Mouse (Mus musculus) stomach, embryonic 15.5 days (tissue): ENCODE results near the gene Nppc. TPM values are rescaled to one million over a fixed set of nuclear protein-coding genes. Genes with fewer than 3 reads are reported as not detected.

Source experiments
- ATAC-seq: fragments of 200-750 bp; cut with Nextera tagmentation; 2 replicates; pipeline ENCODE4 v1.8.0; 2017; ENCODE audit warnings: low read depth, moderate number of reproducible peaks, moderate TSS enrichment; ENCODE audit not compliant: insufficient read depth, low FRiP score
- H3K27ac ChIP-seq: fragments of 300-500 bp; sonication (generic); 2 replicates; pipeline ENCODE4 v1.5.1; 2015; ENCODE audit warnings: mild to moderate bottlenecking, inconsistent platforms
- H3K27me3 ChIP-seq: fragments of 300-500 bp; sonication (generic); replicated peaks from 2 replicates; pipeline ENCODE4 v1.6.1; 2015; ENCODE audit warnings: inconsistent platforms
- H3K36me3 ChIP-seq: fragments of 300-500 bp; sonication (generic); 2 replicates; pipeline ENCODE4 v1.6.1; 2015; ENCODE audit warnings: inconsistent platforms
- H3K4me1 ChIP-seq: fragments of 300-500 bp; sonication (generic); 2 replicates; pipeline ENCODE4 v1.6.1; 2015; ENCODE audit warnings: inconsistent platforms
- H3K4me2 ChIP-seq: fragments of 300-500 bp; sonication (generic); 2 replicates; pipeline ENCODE4 v1.6.1; 2015; ENCODE audit warnings: mild to moderate bottlenecking, inconsistent platforms
- H3K4me3 ChIP-seq: fragments of 300-500 bp; sonication (generic); replicated peaks from 2 replicates; pipeline ENCODE4 v1.5.1; 2015; ENCODE audit warnings: inconsistent platforms
- H3K9ac ChIP-seq: fragments of 300-500 bp; sonication (generic); 2 replicates; pipeline ENCODE4 v1.6.1; 2015; ENCODE audit warnings: inconsistent platforms
- H3K9me3 ChIP-seq: fragments of 300-500 bp; sonication (generic); 2 replicates; pipeline ENCODE4 v1.6.1; 2016; ENCODE audit warnings: inconsistent platforms
- WGBS: fragments of 180-500 bp; shearing (Covaris S2); methylation state at CpG from one replicate; pipeline ENCODE4 v1.1.7; 2015; 5-methylcytosine and 5-hydroxymethylcytosine counted together
- polyA plus RNA-seq: library from polyadenylated mRNA; unstranded; fragments of >200 nt; fragmentation: Nextera tagmentation; extraction: Ambion mirVana; gene quantifications from 2 replicates; pipeline ENCODE4 v1.2.1, GENCODE M21; 2015

The Nppc gene
- polyA plus RNA-seq, 1 experiment from 2014 or later: 2.5 TPM

DNA sequence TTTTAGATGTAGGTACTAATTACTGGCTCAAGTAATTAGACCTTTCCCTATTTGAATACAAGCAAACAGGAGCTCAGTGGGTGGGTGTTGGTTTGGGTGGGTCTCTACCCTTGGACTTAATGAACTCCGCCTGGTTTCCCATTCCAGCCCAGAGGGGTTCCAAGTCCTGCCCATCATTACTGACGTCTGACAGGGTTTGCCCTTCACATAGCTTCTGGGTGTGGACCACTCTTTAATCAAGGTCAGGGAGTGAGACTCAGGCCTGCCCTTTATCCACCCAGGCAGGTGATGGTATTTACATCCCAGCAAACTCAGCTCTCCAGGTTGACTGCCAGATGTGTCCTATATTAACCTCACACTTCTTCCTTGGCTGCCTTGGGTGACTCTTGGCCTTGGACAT is 22.9 kb downstream of the Nppc start:
- Histone ChIP-seq H3K4me1 (no peaks in the 10 kb centered on the region), H3K4me2 (no peak overlapping the region), H3K27me3 (no peaks in the 10 kb centered on the region), H3K27ac (no peak overlapping the region), H3K4me3 (no peak overlapping the region), H3K36me3 (no peaks in the 10 kb centered on the region), H3K9me3 (no peaks in the 10 kb centered on the region), H3K9ac (no peak overlapping the region)
- 42% methylated on average over 2 of the region's 2 CpGs for WGBS
- ATAC-seq: no peak

DNA sequence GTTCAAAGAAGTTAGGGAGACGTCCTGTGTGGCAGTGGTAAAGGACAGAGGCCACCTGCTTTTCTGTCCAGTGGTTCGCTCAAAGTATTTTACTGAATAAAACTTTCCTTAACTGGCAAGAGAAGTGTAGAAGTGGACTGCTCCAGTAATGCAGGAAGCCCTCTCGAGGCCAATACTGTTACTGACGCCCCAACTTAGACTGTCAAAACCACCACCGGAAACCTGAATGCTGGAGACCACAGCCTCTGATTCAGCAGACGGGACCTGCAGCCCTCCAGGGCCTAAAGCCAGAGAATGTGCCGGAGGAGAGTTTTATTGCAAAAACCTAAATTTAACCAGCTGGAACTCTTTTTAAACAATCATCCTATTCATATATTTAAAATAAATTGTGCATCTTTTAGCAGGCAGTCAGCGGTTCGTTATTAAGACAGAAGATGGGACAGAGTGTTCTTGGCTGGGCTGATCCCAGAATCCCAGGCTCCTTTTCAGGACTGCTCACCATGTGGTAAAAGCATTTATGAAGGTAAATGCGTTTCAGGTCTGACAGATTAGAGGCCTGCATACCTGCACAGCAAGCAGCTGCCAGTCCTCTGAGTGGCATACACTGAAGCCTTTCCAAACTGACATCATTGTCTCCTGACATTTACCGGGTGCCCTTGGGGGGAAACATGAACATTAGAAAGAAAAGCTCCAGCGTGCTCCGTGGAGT is 27.1 kb downstream of the Nppc start:
- 52% methylated on average over 13 of the region's 13 CpGs for WGBS
- H3K36me3 ChIP-seq: no peaks in the 10 kb centered on the region
- H3K4me1 ChIP-seq: no peaks in the 10 kb centered on the region
- H3K9ac ChIP-seq: no peak overlapping the region
- peak; percentile 39; the same call in 1 of the 2 replicates for ATAC-seq
- H3K4me2 ChIP-seq: no peak overlapping the region
- H3K27me3 ChIP-seq: no peaks in the 10 kb centered on the region
- H3K9me3 ChIP-seq: no peaks in the 10 kb centered on the region
- H3K4me3 ChIP-seq: no peak overlapping the region
- H3K27ac ChIP-seq: 0 out of 2 replicates have a peak overlapping the region, but pooled peaks have one; percentile 5

DNA sequence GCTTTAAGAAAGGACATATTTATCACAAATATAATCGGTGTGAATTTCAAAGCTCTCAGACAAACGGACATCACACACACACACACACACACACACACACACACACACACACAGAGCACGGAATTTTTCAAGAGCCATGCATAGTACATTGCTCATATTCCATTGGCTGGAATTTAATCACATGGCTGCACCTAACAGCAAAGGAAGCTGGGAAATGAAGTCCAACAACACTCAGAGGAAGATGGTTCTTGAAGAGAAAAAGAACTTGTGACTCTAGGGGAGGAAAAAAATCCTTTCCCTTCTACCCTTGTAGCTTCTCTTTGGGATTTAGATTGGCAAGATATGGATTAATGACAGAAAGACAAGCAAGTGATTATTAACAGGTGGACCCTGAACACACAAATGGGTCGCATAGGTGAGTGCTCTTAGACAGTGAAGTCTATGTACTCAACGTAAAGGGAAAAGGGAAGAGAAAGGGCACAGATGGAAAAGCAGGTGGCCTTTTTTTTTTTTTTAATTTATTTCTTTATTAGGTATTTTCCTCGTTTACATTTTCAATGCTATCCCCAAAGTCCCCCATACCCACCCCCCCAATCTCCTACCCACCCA is 35.5 kb downstream of the Nppc start:
- WGBS: 50% methylated on average over 6 of the region's 6 CpGs
- Histone ChIP-seq H3K4me3 (no peak overlapping the region), H3K4me2 (no peak overlapping the region), H3K4me1 (peaks cover 12% of the 10 kb centered on the region; the same call in 1 of the 2 replicates), H3K27ac (no peak overlapping the region), H3K9ac (no peak overlapping the region), H3K9me3 (no peaks in the 10 kb centered on the region), H3K36me3 (no peaks in the 10 kb centered on the region), H3K27me3 (no peaks in the 10 kb centered on the region)
- ATAC-seq: no peak

DNA sequence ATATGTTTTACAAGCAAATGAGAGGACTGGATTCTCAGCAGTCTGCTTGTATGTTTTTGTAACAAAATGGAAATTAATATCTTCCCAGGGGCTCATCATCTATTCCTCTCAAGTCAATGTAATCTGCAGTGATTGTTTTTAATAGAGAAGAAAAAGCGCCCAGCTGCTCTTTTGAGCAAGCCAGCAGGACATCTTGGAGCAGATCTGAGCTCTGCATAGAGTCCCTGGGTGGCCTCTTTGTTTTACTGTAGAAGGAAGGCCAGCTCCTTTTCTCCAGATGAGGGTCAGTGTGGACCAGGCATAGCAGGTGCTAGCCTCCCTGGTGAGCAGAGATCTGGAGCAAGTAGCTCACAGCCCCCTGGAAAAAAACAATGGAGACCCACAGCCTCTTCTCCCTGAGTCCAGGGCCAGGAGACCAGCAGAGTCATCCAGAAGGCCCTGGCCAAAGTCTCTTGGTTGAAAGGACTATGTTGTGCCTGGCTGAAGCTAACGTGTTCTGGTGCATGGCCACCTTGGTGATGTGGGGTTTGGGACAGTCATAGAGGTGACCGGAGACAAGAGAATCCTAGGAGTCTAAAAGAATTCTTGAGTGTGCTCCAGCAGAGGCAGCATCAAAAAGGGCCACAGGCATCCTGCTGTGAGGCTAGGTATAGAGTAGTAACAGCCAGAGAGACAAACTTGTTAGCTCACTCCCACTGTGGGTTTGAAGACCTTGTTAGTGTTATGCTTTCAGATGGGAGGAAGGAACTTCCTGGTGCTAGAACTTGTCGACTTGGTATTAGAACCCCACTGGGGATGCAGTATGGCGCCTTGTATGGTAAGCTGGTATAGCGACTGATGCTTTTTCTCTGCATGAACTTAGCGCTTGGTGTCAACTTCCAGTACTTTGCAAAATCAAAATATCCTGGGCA is 36.3 kb downstream of the Nppc start:
- H3K4me2 ChIP-seq: no peak overlapping the region
- no peak overlapping the region for H3K4me3 ChIP-seq
- H3K27ac ChIP-seq: peak overlapping the region; percentile 22
- H3K4me1 ChIP-seq: peaks cover 12% of the 10 kb centered on the region; the same call in 1 of the 2 replicates
- ATAC-seq: no peak
- no peak overlapping the region for H3K9ac ChIP-seq
- WGBS: 65% methylated on average over 7 of the region's 7 CpGs
- H3K36me3 ChIP-seq: no peaks in the 10 kb centered on the region
- H3K27me3 ChIP-seq: no peaks in the 10 kb centered on the region
- H3K9me3 ChIP-seq: no peaks in the 10 kb centered on the region

DNA sequence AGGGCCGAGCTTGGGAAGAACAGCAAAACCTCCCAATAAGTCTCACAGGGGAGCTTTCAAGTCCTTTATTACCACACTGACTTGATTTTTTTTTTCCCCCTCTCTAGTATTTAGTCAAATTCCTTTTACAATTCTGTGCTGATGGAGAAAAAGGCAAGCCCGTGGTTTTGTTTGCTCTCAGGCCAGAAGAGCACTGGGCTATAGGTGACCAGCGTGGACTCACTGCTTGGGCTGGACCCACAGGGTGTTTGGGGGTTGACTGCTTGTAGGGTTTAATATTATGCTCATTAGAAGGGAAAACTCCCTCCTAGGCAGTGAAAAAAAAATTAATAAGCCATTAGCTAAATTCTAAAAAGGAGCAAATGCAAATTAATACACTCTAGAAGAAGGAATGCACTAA is 36.9 kb downstream of the Nppc start:
- no peaks in the 10 kb centered on the region for H3K36me3 ChIP-seq
- 36% methylated on average over 3 of the region's 3 CpGs for WGBS
- no peak overlapping the region for H3K4me3 ChIP-seq
- H3K4me1 ChIP-seq: peaks cover 12% of the 10 kb centered on the region; the same call in 1 of the 2 replicates
- H3K27ac ChIP-seq: peak overlapping the region; percentile 74
- no peaks in the 10 kb centered on the region for H3K27me3 ChIP-seq
- H3K9ac ChIP-seq: no peak overlapping the region
- H3K9me3 ChIP-seq: no peaks in the 10 kb centered on the region
- H3K4me2 ChIP-seq: no peak overlapping the region
- ATAC-seq: no peak

DNA sequence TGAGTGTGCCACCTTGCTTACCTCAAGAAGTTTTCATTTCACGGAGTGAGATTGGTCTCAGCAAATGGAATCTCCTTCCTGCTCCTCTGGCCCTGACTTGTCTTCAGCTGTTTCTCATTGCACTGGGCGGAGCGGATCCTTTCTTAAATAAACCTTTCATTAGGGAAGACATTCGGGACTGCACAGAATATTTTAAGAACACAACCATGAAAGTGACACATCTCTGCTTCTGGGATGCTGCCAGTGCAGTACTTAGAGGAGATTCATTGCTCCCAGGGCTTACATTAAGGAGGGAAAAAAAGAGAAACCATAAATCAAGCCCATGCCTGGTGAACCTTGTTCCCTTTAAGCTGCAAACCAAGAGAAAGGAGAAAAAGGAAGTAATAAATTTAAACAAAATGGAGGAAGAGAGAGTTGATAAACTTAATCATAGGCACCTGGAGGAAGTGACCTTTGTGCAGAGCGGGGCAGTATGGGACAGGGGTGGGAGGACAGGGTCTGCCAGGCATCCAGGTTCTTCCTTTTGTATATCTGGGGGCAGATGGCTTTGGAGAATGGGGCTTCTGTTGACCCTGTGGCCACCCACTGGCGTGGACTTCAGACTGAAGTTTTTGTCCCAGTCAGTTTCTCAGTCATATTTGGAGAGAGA is 37.5 kb downstream of the Nppc start:
- 36% methylated on average over 6 of the region's 6 CpGs for WGBS
- Histone ChIP-seq H3K27ac (peak overlapping the region; percentile 74), H3K9ac (no peak overlapping the region), H3K4me1 (peaks cover 12% of the 10 kb centered on the region; the same call in 1 of the 2 replicates), H3K4me2 (no peak overlapping the region), H3K9me3 (no peaks in the 10 kb centered on the region), H3K27me3 (no peaks in the 10 kb centered on the region), H3K36me3 (no peaks in the 10 kb centered on the region), H3K4me3 (no peak overlapping the region)
- ATAC-seq: peak; percentile 54; the same call in 1 of the 2 replicates

DNA sequence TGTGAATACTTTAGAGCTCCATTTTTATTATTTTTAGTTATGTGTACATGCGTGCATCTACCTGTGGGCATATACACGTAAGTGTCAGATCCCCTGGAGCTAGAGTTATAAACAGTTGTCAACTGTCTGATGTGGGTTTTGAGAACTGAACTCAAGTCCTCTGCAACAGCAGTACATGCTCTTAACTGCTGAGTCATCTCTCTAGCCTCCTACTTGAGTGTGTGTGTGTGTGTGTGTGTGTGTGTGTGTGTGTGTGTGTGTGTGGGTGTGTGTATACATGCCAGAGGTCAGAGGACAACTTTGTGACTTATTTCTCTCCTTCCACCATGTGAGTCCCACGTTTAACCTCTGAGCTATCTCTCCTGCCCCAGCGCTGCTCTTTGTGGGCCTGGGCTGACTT is 39.8 kb downstream of the Nppc start:
- Histone ChIP-seq H3K27ac (no peak overlapping the region), H3K36me3 (no peaks in the 10 kb centered on the region), H3K9me3 (no peaks in the 10 kb centered on the region), H3K4me1 (peaks cover 12% of the 10 kb centered on the region; the same call in 1 of the 2 replicates), H3K27me3 (no peaks in the 10 kb centered on the region), H3K4me2 (no peak overlapping the region), H3K9ac (no peak overlapping the region), H3K4me3 (no peak overlapping the region)
- WGBS: 73% methylated on average over 4 of the region's 4 CpGs
- no peak for ATAC-seq

DNA sequence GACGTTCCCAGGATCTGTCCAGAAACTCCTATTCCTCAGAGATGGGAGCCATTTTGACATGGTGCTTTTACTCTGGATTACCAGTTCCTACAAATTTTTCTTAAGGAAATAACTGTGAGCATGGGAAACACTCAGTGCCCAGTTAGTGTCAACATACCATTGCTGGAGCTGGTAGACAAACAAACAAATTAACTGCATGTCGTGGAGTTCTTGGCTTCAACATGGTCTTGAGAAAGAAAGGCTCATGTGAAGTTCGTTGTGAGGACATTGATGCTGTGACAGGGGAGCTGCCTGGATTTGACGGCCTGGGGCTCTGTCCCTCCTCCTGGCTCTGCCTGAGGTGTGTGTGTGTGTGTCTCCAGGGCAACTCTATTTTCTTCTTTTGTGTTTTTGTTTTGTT is 40.4 kb downstream of the Nppc start:
- no peak overlapping the region for H3K27ac ChIP-seq
- ATAC-seq: no peak
- no peak overlapping the region for H3K4me2 ChIP-seq
- no peak overlapping the region for H3K4me3 ChIP-seq
- H3K36me3 ChIP-seq: no peaks in the 10 kb centered on the region
- peaks cover 12% of the 10 kb centered on the region; the same call in 1 of the 2 replicates for H3K4me1 ChIP-seq
- no peak overlapping the region for H3K9ac ChIP-seq
- no peaks in the 10 kb centered on the region for H3K9me3 ChIP-seq
- no peaks in the 10 kb centered on the region for H3K27me3 ChIP-seq
- WGBS: 51% methylated on average over 4 of the region's 4 CpGs

DNA sequence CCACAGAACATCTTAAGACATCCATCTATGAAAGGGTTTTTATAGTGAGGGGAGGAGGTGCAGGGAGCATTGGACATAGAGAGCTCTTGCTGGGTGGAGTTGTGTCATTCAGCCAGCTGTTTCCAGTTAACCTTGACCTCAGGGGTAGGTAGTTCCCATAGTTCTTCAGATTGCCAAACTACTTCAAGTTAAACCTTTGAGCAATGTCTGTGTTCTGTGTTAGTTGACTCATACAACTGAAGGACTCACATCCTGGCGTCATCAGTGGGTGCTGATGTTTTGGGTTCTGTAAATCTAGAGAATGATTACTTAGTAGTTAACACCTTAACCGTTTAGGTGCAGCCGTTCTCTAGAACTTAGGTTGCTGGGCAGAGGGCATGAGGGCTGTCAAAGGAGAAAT is 42.1 kb downstream of the Nppc start:
- Histone ChIP-seq H3K4me2 (no peak overlapping the region), H3K27me3 (no peaks in the 10 kb centered on the region), H3K4me3 (no peak overlapping the region), H3K36me3 (no peaks in the 10 kb centered on the region), H3K9me3 (no peaks in the 10 kb centered on the region), H3K9ac (no peak overlapping the region), H3K4me1 (0 out of 2 replicates have a peak, but pooled peaks cover 5% of the 10 kb centered on the region), H3K27ac (no peak overlapping the region)
- WGBS: 54% methylated on average over 3 of the region's 3 CpGs
- no peak for ATAC-seq

DNA sequence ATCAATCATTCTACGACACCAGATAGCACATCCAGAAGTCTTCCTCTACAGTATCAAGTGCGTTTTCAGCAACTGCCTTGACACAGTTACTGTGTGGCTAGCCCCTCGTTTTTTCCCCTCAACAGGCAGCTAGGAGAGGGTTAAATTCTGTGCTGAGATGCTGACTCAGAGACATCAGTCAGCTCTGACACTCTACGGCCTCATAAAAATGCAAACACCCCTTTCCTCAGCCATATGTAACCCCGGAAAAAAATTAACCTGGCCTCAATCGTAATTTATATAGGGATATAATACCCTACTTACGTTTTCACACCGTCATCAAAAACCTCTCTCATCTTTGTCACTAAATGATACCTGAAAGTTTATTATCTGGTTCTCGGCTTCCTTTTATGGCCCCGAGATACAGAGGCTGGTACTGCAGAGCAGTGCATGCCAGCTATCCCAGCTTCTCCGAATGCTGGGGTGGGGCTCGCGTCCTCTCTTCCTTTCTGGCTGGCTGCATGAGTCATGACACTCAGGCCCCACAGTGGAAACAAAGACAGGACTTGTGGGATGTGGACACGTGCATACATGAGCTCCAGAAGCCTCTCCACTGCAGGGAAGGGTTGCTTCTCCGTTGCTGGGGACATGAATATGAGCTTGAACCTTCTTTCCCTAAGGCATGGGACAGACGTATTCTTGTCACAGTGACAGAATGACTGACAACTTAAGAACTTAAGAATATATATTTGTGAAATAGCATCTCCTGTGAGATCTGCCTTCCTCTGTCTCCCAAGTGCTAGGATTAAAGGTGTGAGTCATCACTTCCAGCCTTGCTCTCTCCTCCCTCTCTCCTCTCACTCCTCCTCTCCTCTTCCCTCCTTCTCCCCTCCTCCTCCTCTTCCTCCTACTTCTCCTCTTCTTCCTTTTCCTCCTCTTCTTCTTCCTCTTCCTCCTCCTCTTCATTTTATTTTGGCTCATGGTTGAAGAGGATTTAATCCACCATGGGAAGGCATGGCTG is 47.1 kb downstream of the Nppc start:
- 27% methylated on average over 16 of the region's 16 CpGs for WGBS
- Histone ChIP-seq H3K4me2 (peak overlapping the region; percentile 25), H3K9me3 (no peaks in the 10 kb centered on the region), H3K4me1 (0 out of 2 replicates have a peak, but pooled peaks cover 6% of the 10 kb centered on the region), H3K4me3 (no peak overlapping the region), H3K9ac (no peak overlapping the region), H3K27ac (no peak overlapping the region), H3K36me3 (no peaks in the 10 kb centered on the region), H3K27me3 (no peaks in the 10 kb centered on the region)
- ATAC-seq: no peak
